Mouse (Mus musculus): ENCODE measurements around the gene Tmem238l.

DNA sequence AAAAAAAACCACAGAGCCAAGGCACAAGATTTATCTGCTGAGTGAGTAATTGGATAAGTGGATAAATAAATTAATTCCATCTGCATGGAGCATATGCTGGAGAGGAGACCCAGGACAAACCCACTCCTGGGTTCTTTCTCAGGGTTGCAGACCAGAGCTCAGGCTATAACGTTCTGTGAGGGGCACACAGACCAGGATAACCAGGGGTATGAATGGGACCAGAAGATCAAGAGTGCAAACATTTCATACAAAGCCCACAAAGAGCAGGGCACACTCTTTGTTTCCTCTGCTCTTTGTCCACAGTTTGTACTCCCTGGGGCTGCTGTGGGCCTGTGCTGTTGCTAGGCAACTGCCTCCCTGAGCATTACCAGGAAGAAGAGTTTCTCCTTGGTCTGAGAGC lies 45.3 kb downstream of the Tmem238l start:
- TF ChIP-seq CTCF (IDR thresholded peaks at IDR 0.05; ENCODE audit: low read depth, low read length), result no peak
- TF ChIP-seq POLR2A (IDR thresholded peaks at IDR 0.05; ENCODE audit: insufficient read depth, low read length), result no peak
- TF ChIP-seq EP300 (IDR thresholded peaks at IDR 0.05; ENCODE audit: insufficient read depth, low read depth, low read length), result no peak

All from ES-Bruce4 (cell line).